Mouse (Mus musculus) neural tube, embryonic 13.5 days (tissue): ENCODE results near the gene Pax3. TPM values are rescaled to one million over a fixed set of nuclear protein-coding genes. Genes with fewer than 3 reads are reported as not detected.

Source experiments
- ATAC-seq: fragments of 200-750 bp; cut with Nextera tagmentation; 2 replicates; pipeline ENCODE4 v1.8.0; 2017; ENCODE audit warnings: low read depth, mild to moderate bottlenecking, moderate TSS enrichment, moderate library complexity
- H3K27ac ChIP-seq: fragments of 300-500 bp; sonication (generic); replicated peaks from 2 replicates; pipeline ENCODE4 v1.5.1; 2015; ENCODE audit warnings: moderate library complexity, mild to moderate bottlenecking, inconsistent platforms
- H3K27me3 ChIP-seq: fragments of 300-500 bp; sonication (generic); 2 replicates; pipeline ENCODE4 v1.6.1; 2015; ENCODE audit warnings: mild to moderate bottlenecking, inconsistent platforms
- H3K36me3 ChIP-seq: fragments of 300-500 bp; sonication (generic); 2 replicates; pipeline ENCODE4 v1.6.1; 2015; ENCODE audit warnings: mild to moderate bottlenecking, inconsistent platforms
- H3K4me1 ChIP-seq: fragments of 300-500 bp; sonication (generic); replicated peaks from 2 replicates; pipeline ENCODE4 v1.6.1; 2015; ENCODE audit warnings: inconsistent platforms
- H3K4me2 ChIP-seq: fragments of 300-500 bp; sonication (generic); 2 replicates; pipeline ENCODE4 v1.6.1; 2015; ENCODE audit warnings: inconsistent platforms, mild to moderate bottlenecking, moderate library complexity
- H3K4me3 ChIP-seq: fragments of 300-500 bp; sonication (generic); 2 replicates; pipeline ENCODE4 v1.5.1; 2015; ENCODE audit warnings: mild to moderate bottlenecking, inconsistent platforms
- H3K9ac ChIP-seq: fragments of 300-500 bp; sonication (generic); 2 replicates; pipeline ENCODE4 v1.6.1; 2015; ENCODE audit warnings: moderate library complexity, mild to moderate bottlenecking, inconsistent platforms
- H3K9me3 ChIP-seq: fragments of 300-500 bp; sonication (generic); 2 replicates; pipeline ENCODE4 v1.6.1; 2016; ENCODE audit warnings: inconsistent platforms
- WGBS: fragments of 180-500 bp; shearing (Covaris S2); methylation state at CpG from one replicate; pipeline ENCODE4 v1.1.7; 2015; 5-methylcytosine and 5-hydroxymethylcytosine counted together
- polyA plus RNA-seq: library from polyadenylated mRNA; unstranded; fragments of >200 nt; fragmentation: Nextera tagmentation; extraction: Ambion mirVana; gene quantifications from 2 replicates; pipeline ENCODE4 v1.2.1, GENCODE M21; 2015

Pax3 gene
- polyA plus RNA-seq, 1 experiment from 2014 or later = 12.9 TPM

DNA sequence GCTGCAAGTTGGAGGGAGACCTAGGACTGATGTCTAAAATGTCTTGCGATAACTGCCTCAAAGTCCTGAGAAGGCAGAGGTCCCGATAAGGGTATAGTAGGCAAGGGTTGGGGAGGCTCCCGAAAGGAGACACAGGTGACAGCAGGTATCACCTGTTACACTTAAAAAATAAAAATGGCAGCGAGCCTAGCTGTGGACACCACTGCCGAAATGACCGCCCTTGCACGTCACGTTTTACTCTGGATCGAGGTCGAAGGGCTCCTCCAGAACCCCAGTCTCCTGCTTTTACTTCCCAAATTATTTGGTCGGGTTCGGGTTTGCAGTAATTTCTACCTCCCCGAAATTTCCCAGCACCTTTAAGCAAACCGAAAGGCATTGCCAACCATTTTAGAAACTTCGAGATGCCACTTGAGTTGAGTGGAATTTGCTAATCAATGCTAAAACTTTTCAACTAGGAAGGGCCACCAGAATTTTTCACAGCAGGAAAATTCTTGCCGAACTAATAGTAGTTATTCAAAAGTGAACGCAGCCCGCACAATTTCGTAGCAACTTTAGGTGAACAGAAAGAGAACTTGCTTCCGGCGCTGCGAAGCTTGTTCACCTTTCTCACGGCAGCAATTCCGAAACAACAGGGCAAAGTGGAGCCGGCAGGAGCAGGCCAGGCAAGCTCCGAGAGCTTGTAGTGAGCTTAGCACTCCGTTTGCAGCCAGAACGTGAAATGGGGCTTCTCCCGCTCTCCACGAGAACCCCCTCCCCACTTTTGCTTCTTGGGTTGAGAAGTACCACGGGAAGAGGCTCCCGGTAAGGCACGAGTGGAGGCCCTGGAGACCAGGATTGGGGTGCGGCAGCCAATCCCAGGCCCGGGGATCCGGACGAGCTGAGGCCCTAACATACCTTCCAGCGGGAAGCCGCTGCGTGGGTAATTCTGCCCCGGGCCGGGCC, 892 bp downstream of the Pax3 start:
- H3K4me3 ChIP-seq = peak overlapping the region; percentile 46
- H3K4me1 ChIP-seq = peaks cover 62% of the 10 kb centered on the region
- H3K36me3 ChIP-seq = no peaks in the 10 kb centered on the region
- no peak; the same call in 1 of the 2 replicates for ATAC-seq
- H3K9me3 ChIP-seq = no peaks in the 10 kb centered on the region
- WGBS = under 1% methylated on average over 42 of the region's 42 CpGs
- peak overlapping the region; percentile 67 for H3K9ac ChIP-seq
- peak overlapping the region; percentile 80 for H3K27ac ChIP-seq
- H3K27me3 ChIP-seq = peaks cover 96% of the 10 kb centered on the region
- H3K4me2 ChIP-seq = peak overlapping the region; percentile 74

- ATAC-seq = no peak
- Histone ChIP-seq H3K4me2 (peak overlapping the region; percentile 74), H3K27ac (peak overlapping the region; percentile 28; the same call in 1 of the 2 replicates), H3K36me3 (no peaks in the 10 kb centered on the region), H3K4me1 (peaks cover 67% of the 10 kb centered on the region), H3K9me3 (no peaks in the 10 kb centered on the region), H3K27me3 (peaks cover 96% of the 10 kb centered on the region), H3K9ac (peak overlapping the region; percentile 67), H3K4me3 (peak overlapping the region; percentile 46)
- WGBS = 2% methylated on average over 21 of the region's 21 CpGs
These were observed 1.8 kb downstream of the Pax3 start for GRCm38 (mm10) chr1:78195145-78195544.

DNA sequence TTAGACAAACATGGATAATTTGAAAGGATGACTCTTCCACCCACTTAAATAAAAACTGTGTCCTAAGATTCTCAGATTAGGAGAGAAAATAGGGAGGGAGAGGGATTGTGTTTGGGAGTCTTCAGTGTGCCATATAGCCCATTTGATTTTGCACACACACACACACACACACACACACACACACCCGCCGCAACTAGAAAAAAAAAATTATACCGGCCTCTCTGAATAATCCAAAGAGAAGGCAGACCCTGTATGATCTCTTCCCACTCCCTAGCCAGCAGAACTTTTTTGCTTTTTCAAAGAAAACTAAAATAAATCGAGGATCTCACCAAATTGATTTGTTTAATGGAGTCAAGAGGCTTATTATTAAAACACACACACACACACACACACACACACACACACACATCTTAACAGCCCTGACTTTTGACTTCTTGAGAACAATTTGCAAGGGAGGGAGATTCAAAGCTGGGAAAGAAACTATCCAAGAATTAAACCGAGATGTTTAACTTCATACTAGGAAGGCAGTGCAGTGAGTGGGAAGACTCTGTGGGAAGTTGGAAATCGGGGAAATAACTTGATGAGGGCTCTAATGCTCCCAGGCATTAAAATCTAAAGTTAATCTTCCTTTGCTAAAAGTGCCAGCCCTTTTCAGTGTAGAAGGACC, 2.4 kb downstream of the Pax3 start:
- Histone ChIP-seq H3K27ac (no peak overlapping the region), H3K36me3 (no peaks in the 10 kb centered on the region), H3K27me3 (peaks cover 96% of the 10 kb centered on the region), H3K4me3 (peak overlapping the region; percentile 46), H3K9ac (peak overlapping the region; percentile 67), H3K4me2 (peak overlapping the region; percentile 74), H3K9me3 (no peaks in the 10 kb centered on the region), H3K4me1 (peaks cover 74% of the 10 kb centered on the region)
- no peak for ATAC-seq
- WGBS = 5% methylated on average over 6 of the region's 6 CpGs

DNA sequence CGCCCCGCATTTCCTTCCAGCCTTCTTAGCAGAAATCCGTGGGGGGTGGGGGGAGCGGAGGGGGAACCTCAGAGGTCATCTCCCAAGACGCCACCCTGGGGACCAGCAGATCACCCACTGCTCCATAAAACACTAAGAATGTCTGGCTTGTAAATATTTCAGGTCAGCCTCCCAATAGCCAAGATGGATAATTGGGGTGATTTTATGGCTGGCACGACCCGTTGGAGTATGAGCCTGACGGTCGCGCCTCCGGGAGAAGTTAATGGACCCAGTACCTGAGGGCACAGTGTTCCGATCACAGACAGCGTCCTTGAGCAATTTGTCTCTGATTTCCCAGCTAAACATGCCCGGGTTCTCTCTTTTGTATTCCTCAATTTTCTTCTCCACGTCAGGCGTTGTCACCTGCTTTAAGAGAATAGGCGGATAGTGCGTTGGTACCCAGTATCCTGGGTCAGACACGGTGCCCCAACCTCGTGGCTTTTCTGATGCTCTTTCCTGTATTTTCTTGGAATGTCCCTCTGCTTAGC, 3.4 kb downstream of the Pax3 start:
- H3K27me3 ChIP-seq = peaks cover 88% of the 10 kb centered on the region
- peak overlapping the region; percentile 46 for H3K4me3 ChIP-seq
- H3K4me1 ChIP-seq = peaks cover 74% of the 10 kb centered on the region
- peak overlapping the region; percentile 74 for H3K4me2 ChIP-seq
- no peaks in the 10 kb centered on the region for H3K36me3 ChIP-seq
- H3K9ac ChIP-seq = peak overlapping the region; percentile 67
- WGBS = 1% methylated on average over 20 of the region's 20 CpGs
- no peak for ATAC-seq
- peak overlapping the region; percentile 67; the same call in 1 of the 2 replicates for H3K27ac ChIP-seq
- no peaks in the 10 kb centered on the region for H3K9me3 ChIP-seq

DNA sequence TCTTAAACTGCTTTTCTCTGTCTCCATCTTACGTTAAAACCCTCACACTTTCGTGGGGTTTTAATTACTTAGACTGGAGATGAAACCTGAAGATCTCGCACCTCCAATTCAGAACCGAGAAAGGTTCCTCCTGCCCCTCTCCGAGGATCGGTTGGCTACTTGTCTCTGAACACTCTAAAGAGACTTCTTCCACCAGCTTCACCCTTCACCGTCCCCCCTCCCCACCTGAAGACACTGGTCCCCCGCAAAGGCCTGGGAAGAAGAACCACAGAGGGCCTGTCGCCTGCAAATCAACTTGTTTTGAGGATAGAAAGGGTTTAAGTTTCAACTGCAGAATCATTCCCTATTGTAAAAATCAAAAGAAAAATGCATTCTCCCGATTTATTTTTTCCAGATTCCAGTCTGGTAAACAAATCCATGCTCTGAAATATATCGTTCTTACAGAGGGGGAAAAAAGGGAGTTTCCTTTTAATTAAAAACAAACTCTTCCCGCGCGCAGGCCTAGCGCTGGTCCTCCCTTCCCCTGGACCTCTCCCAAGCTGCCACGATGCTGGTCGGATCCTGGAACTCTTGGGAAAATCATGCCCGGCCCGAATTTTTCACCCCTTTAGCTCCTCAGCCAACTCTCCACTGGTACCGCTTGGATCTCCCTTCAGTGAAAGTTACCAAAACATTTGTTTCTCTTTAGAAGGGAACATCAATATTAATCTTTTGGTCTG, 4.0 kb downstream of the Pax3 start:
- Histone ChIP-seq H3K27ac (peak overlapping the region; percentile 67), H3K4me3 (peak overlapping the region; percentile 46), H3K36me3 (no peaks in the 10 kb centered on the region), H3K9ac (peak overlapping the region; percentile 67), H3K9me3 (no peaks in the 10 kb centered on the region), H3K27me3 (peaks cover 88% of the 10 kb centered on the region), H3K4me2 (peak overlapping the region; percentile 74), H3K4me1 (peaks cover 69% of the 10 kb centered on the region)
- 5% methylated on average over 20 of the region's 20 CpGs for WGBS
- ATAC-seq = no peak

GRCm38 (mm10) chr1:78192217-78192735, 4.7 kb downstream of the Pax3 start:
- Histone ChIP-seq H3K36me3 (no peaks in the 10 kb centered on the region), H3K27ac (peak overlapping the region; percentile 67), H3K9ac (peak overlapping the region; percentile 67), H3K4me2 (peak overlapping the region; percentile 74), H3K4me1 (peaks cover 65% of the 10 kb centered on the region), H3K9me3 (no peaks in the 10 kb centered on the region), H3K27me3 (peaks cover 88% of the 10 kb centered on the region), H3K4me3 (peak overlapping the region; percentile 46)
- 10% methylated on average over 19 of the region's 19 CpGs for WGBS
- ATAC-seq = no peak

- Histone ChIP-seq H3K9me3 (no peaks in the 10 kb centered on the region), H3K27ac (peak overlapping the region; percentile 89), H3K9ac (peak overlapping the region; percentile 67), H3K4me2 (peak overlapping the region; percentile 74), H3K27me3 (peaks cover 88% of the 10 kb centered on the region), H3K4me3 (peak overlapping the region; percentile 46), H3K4me1 (peaks cover 65% of the 10 kb centered on the region), H3K36me3 (no peaks in the 10 kb centered on the region)
- WGBS = 47% methylated on average over 1 of the region's 1 CpGs
- ATAC-seq = no peak
These were observed 5.2 kb downstream of the Pax3 start for GRCm38 (mm10) chr1:78191761-78192160.

DNA sequence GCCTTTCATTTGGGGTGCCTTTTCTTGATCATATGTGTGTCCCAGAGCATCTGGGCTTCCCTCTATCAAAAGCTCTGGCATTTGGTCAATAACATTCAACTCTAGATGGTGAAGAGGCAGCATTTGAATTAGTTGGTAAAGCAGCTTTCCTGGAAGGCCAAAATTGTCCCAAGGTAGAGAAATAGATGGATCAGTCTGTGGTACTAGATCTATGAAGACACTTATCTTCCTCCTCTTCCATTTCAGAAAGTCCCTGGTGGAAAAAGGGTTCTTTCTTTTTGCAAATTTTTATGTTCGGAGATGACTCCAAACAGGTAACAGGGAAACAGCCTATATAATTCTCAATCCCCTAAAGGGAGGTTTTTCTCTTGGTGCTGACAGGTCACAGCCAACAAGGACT, 5.6 kb downstream of the Pax3 start:
- H3K4me1 ChIP-seq = peaks cover 63% of the 10 kb centered on the region
- H3K4me2 ChIP-seq = peak overlapping the region; percentile 74
- peaks cover 86% of the 10 kb centered on the region for H3K27me3 ChIP-seq
- peak overlapping the region; percentile 89 for H3K27ac ChIP-seq
- no peaks in the 10 kb centered on the region for H3K9me3 ChIP-seq
- WGBS = 37% methylated on average over 1 of the region's 1 CpGs
- peak overlapping the region; percentile 46 for H3K4me3 ChIP-seq
- no peak for ATAC-seq
- no peaks in the 10 kb centered on the region for H3K36me3 ChIP-seq
- H3K9ac ChIP-seq = peak overlapping the region; percentile 67

DNA sequence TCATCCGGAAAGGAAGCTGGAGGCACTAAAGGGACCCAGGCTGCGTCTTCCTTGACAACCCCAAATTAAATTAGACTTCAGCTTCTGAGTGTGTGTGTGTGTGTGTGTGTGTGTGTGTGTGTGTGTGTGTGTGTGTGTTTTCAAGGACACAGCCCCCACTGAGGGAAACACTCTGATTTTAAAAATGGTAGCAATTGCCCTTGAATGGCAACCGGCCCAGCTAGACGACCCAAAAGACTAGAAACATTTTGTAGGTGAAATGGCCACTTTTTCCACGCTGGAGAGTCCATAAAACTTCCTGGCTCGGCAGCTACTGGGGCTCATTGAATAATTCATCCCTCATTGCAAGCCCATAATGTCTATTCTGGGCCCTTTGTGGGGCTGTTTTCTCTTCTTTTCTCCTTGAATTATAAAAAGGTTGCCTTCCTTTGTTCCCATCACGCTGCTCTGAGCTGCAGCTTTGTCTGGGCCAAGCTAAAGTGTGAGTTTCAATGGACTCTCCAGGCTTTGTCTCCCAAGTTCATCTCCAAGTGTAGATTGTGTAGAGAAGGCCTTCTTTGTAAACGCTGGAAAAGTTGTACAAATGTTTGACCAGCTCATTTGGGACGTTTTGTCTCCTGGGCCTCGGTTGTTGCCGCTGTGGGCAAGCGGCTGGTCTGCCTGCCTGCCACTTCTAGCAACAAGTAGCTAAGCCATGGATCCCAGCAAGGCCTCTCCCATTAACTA, 6.4 kb downstream of the Pax3 start:
- ATAC-seq = peak; percentile 69
- H3K36me3 ChIP-seq = no peaks in the 10 kb centered on the region
- no peaks in the 10 kb centered on the region for H3K9me3 ChIP-seq
- peaks cover 83% of the 10 kb centered on the region for H3K27me3 ChIP-seq
- H3K27ac ChIP-seq = peak overlapping the region; percentile 89
- H3K4me1 ChIP-seq = peaks cover 56% of the 10 kb centered on the region
- 2% methylated on average over 12 of the region's 12 CpGs for WGBS
- H3K9ac ChIP-seq = peak overlapping the region; percentile 67
- peak overlapping the region; percentile 74 for H3K4me2 ChIP-seq
- H3K4me3 ChIP-seq = peak overlapping the region; percentile 46

DNA sequence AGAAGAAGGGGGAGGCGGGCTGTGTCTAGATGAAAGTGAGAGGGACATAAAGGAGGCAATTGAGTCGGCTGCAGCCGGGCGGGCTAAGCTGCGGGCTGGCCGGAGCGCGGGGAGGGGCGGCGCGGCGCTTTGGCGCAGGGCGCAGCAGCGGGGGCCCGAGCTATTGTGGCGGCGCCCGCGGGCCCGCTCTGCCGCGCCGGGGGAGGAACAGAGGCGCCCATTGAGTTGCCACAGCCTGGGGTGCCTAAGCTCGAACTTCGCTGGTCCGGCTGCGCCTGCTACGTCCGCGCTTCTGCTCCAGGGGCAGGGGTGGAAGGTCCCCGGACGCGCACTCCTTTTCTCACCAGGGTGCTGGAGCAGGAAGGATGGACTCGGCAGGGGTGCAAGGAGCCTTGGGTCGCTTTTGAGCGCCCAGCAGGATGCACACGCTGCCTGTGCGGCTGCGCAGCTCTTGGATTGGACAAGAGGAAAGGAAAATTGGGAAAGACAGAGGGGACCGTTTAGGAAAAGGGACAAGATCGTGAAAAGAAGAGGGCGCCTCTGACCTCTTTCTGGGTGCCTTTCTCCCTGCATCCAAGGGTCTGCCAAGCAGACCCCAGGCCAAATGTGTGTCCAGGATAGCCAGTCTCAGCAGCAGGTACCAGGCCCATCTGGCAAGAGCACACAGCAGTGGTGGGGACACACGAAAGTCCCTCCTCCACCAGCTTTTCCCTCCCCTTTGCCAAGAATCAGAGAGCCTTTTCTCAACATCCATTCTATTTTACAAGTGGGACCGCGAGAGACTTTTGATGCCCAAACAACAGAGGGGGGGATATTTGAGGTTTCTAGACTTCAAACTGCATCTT, 7.2 kb downstream of the Pax3 start:
- H3K9ac ChIP-seq = peak overlapping the region; percentile 66
- H3K27ac ChIP-seq = peak overlapping the region; percentile 89
- H3K4me3 ChIP-seq = peak overlapping the region; percentile 44
- H3K9me3 ChIP-seq = no peaks in the 10 kb centered on the region
- H3K4me1 ChIP-seq = peaks cover 52% of the 10 kb centered on the region
- ATAC-seq = peak; percentile 81
- H3K36me3 ChIP-seq = no peaks in the 10 kb centered on the region
- WGBS = under 1% methylated on average over 47 of the region's 47 CpGs
- peaks cover 85% of the 10 kb centered on the region for H3K27me3 ChIP-seq
- peak overlapping the region; percentile 74 for H3K4me2 ChIP-seq
